Mouse (Mus musculus): ENCODE measurements at regions not wholly inside any gene's neighbourhood (a gene's known extent, or its start where the extent isn't known, plus 50 kb on each side); places are given as distances from the start of the nearest gene placed in this dataset.

GRCm38 (mm10) chr6:36179895-36180294 lies 208.0 kb upstream of the Chrm2 start:
- TF ChIP-seq CTCF (IDR thresholded peaks at IDR 0.05; ENCODE audit: low read depth) = no peak
- no peak for TF ChIP-seq EP300 (optimal IDR thresholded peaks at IDR 0.05)

Measured in stomach, postnatal 0 days (tissue).